Mouse (Mus musculus) CD8-positive naive resting alpha-beta T cell, adult 2 months (primary cell): ENCODE data around the gene Gca.
"Not testable (repeated sequence)": the region's sequence is repeated elsewhere in the genome, so short reads cannot be mapped to it uniquely, and the experiment has no call there.

Experiments used
- DNase-seq, 2 experiments: peaks; one replicate each; pipeline ENCODE4 v3.0.0; 2022; ENCODE audit warnings: low read depth in 2 of 2, low spot score in 2 of 2

Gene Gca

GRCm38 (mm10) chr2:62669848-62670247, 5.8 kb downstream of the Gca start:
- no peak for DNase-seq

GRCm38 (mm10) chr2:62670301-62670700, 6.2 kb downstream of the Gca start:
- no peak for DNase-seq

- DNase-seq = no peak
These were observed 6.7 kb downstream of the Gca start for GRCm38 (mm10) chr2:62670767-62671166.

- DNase-seq = no peak
These were observed 8.7 kb downstream of the Gca start for GRCm38 (mm10) chr2:62672788-62673187.

- DNase-seq = no peak
These were observed 17.6 kb downstream of the Gca start for GRCm38 (mm10) chr2:62681667-62682066.

- DNase-seq = no peak
These were observed 21.0 kb downstream of the Gca start for GRCm38 (mm10) chr2:62684989-62685595.

- no peak for DNase-seq
These were observed 21.8 kb downstream of the Gca start for GRCm38 (mm10) chr2:62685934-62686333.

- DNase-seq = no peak
These were observed 42.2 kb downstream of the Gca start for GRCm38 (mm10) chr2:62706313-62706712.

GRCm38 (mm10) chr2:62709633-62710032, 45.5 kb downstream of the Gca start:
- DNase-seq = no peak

GRCm38 (mm10) chr2:62714362-62714761, 50.3 kb downstream of the Gca start:
- DNase-seq = not testable (repeated sequence)

GRCm38 (mm10) chr2:62715260-62715659, 51.2 kb downstream of the Gca start:
- DNase-seq = no peak

GRCm38 (mm10) chr2:62717270-62717669, 53.2 kb downstream of the Gca start:
- DNase-seq = no peak

GRCm38 (mm10) chr2:62718411-62718810, 54.3 kb downstream of the Gca start:
- no peak for DNase-seq

- no peak for DNase-seq
These were observed 61.9 kb downstream of the Gca start for GRCm38 (mm10) chr2:62725946-62726345.

GRCm38 (mm10) chr2:62727732-62728131, 63.6 kb downstream of the Gca start:
- no peak for DNase-seq

- DNase-seq = no peak
These were observed 66.6 kb downstream of the Gca start for GRCm38 (mm10) chr2:62730671-62731070.

- no peak for DNase-seq
These were observed 79.0 kb downstream of the Gca start for GRCm38 (mm10) chr2:62743098-62743497.
